Mouse (Mus musculus) urinary bladder, postnatal 25 days (tissue): Measurements from ENCODE around the gene Ddx56.
A peak's percentile ranks its signal among the peaks of the same experiment; 100 is the strongest.

Experiments used
- DNase-seq: peaks from one replicate; pipeline ENCODE4 v3.0.0; 2022; ENCODE audit warnings: low spot score

Ddx56 gene

GRCm38 (mm10) chr11:6267320-6268254, at the start of gene Ddx56:
Gene Ddx56 (minus strand): TSS chr11:6267772.
- peak; percentile 85 for DNase-seq

GRCm38 (mm10) chr11:6316821-6317220, 49.2 kb upstream of the Ddx56 start:
- no peak for DNase-seq

- DNase-seq: no peak
These were observed 46.4 kb upstream of the Ddx56 start for GRCm38 (mm10) chr11:6313874-6314406.

- DNase-seq: no peak
These were observed 40.6 kb upstream of the Ddx56 start for GRCm38 (mm10) chr11:6308181-6308580.

- no peak for DNase-seq
These were observed 38.4 kb upstream of the Ddx56 start for GRCm38 (mm10) chr11:6305943-6306430.

- no peak for DNase-seq
These were observed 35.2 kb upstream of the Ddx56 start for GRCm38 (mm10) chr11:6302793-6303192.

- DNase-seq: no peak
These were observed 31.9 kb upstream of the Ddx56 start for GRCm38 (mm10) chr11:6299435-6299834.

- no peak for DNase-seq
These were observed 28.5 kb upstream of the Ddx56 start for GRCm38 (mm10) chr11:6296077-6296476.

GRCm38 (mm10) chr11:6294632-6295031, 27.1 kb upstream of the Ddx56 start:
- DNase-seq: no peak

GRCm38 (mm10) chr11:6293601-6294000, 26.0 kb upstream of the Ddx56 start:
- DNase-seq: no peak

- DNase-seq: no peak
These were observed 25.4 kb upstream of the Ddx56 start for GRCm38 (mm10) chr11:6292988-6293349.

GRCm38 (mm10) chr11:6292116-6292987, 24.8 kb upstream of the Ddx56 start:
- peak; percentile 53 for DNase-seq

GRCm38 (mm10) chr11:6291401-6292115, 24.0 kb upstream of the Ddx56 start, which contains the start of gene Ogdh:
Gene Ogdh (plus strand): TSS chr11:6291633.
- DNase-seq: peak; percentile 99

- no peak for DNase-seq
These were observed 23.3 kb upstream of the Ddx56 start for GRCm38 (mm10) chr11:6290883-6291282.

GRCm38 (mm10) chr11:6290138-6290537, 22.6 kb upstream of the Ddx56 start:
- no peak for DNase-seq

- no peak for DNase-seq
These were observed 15.4 kb upstream of the Ddx56 start for GRCm38 (mm10) chr11:6282940-6283339.

GRCm38 (mm10) chr11:6276466-6276865, 8.9 kb upstream of the Ddx56 start:
- no peak for DNase-seq

- no peak for DNase-seq
These were observed 7.5 kb upstream of the Ddx56 start for GRCm38 (mm10) chr11:6275094-6275484.

GRCm38 (mm10) chr11:6274387-6275093, 7.0 kb upstream of the Ddx56 start, which contains the start of gene Tmed4:
Gene Tmed4 (minus strand): TSS chr11:6274870.
- DNase-seq: peak; percentile 99

GRCm38 (mm10) chr11:6273607-6274006, 6.0 kb upstream of the Ddx56 start:
- no peak for DNase-seq

GRCm38 (mm10) chr11:6266621-6267020, 951 bp downstream of the Ddx56 start:
- DNase-seq: no peak
